Mouse (Mus musculus) G1E (cell line): ENCODE measurements around the gene Nptxr.
A peak's percentile ranks its signal among the peaks of the same experiment; 100 is the strongest.

Source experiments
- CTCF ChIP-seq: IDR thresholded peaks from 2 replicates; pipeline ENCODE4 v1.5.1; 2012; ENCODE audit warnings: low read depth, low read length, inconsistent platforms, mixed read lengths
- GATA1 ChIP-seq: IDR thresholded peaks from 2 replicates; pipeline ENCODE4 v1.6.1; 2012; ENCODE audit warnings: borderline replicate concordance, low read length, inconsistent platforms, mixed read lengths
- GATA2 ChIP-seq: IDR thresholded peaks from 2 replicates; pipeline ENCODE4 v1.6.1; 2012; ENCODE audit warnings: low read depth, low read length, inconsistent platforms, borderline replicate concordance
- POLR2AphosphoS5 ChIP-seq: IDR thresholded peaks from 2 replicates; pipeline ENCODE4 v1.6.1; 2012; ENCODE audit warnings: low read depth, low read length, inconsistent platforms; ENCODE audit not compliant: insufficient replicate concordance
- TAL1 ChIP-seq: conservative IDR thresholded peaks from 2 replicates; pipeline ENCODE4 v1.6.1; 2012; ENCODE audit warnings: low read depth, low read length, inconsistent platforms, mixed read lengths

DNA sequence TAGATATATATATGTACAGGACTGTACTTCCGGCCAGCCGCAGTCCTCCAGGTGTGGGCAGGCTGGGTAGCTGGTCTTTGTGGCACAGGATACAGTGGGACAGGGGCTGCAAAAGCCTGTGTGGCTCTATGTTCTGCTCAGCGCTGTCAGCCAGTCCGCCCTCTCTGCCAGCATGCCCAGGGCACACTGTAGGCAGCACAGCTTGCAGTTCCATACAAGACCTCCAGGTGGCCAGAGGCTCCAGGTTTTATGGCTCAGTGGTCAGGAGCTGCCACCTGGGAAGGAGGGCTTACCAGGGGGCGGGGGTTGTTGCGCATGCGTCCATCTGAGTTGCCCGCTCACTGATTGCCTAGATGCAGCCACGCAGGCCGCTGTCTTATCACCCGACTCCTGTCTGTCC is 56.6 kb downstream of the Nptxr start:
- TF ChIP-seq CTCF: peak; percentile 54
- TF ChIP-seq GATA1: no peak
- no peak for TF ChIP-seq POLR2AphosphoS5
- TF ChIP-seq TAL1: no peak
- no peak for TF ChIP-seq GATA2
